Mouse (Mus musculus) intestine, embryonic 16.5 days (tissue): ENCODE data around the gene Trio. TPM values are rescaled to one million over a fixed set of nuclear protein-coding genes. Genes with fewer than 3 reads are reported as not detected.

Experiments
- ATAC-seq: fragments of 200-750 bp; cut with Nextera tagmentation; 2 replicates; pipeline ENCODE4 v1.8.0; 2017; ENCODE audit warnings: moderate TSS enrichment, moderate library complexity
- H3K27ac ChIP-seq: fragments of 300-500 bp; sonication (generic); 2 replicates; pipeline ENCODE4 v1.5.1; 2014; ENCODE audit warnings: mild to moderate bottlenecking, low read length
- H3K27me3 ChIP-seq: fragments of 300-500 bp; sonication (generic); replicated peaks from 2 replicates; pipeline ENCODE4 v1.6.1; 2014; ENCODE audit warnings: low read length, control low read depth, mixed read lengths; ENCODE audit not compliant: control insufficient read depth, insufficient read depth
- H3K36me3 ChIP-seq: fragments of 300-500 bp; sonication (generic); 2 replicates; pipeline ENCODE4 v1.6.1; 2014; ENCODE audit warnings: low read length, control low read depth; ENCODE audit not compliant: control insufficient read depth, insufficient read depth
- H3K4me1 ChIP-seq: fragments of 300-500 bp; sonication (generic); 2 replicates; pipeline ENCODE4 v1.6.1; 2014; ENCODE audit warnings: low read length, control low read depth, mixed read lengths; ENCODE audit not compliant: control insufficient read depth, insufficient read depth
- H3K4me2 ChIP-seq: fragments of 300-500 bp; sonication (generic); 2 replicates; pipeline ENCODE4 v1.6.1; 2014; ENCODE audit warnings: low read depth, low read length, control low read depth
- H3K4me3 ChIP-seq: fragments of 300-500 bp; sonication (generic); 2 replicates; pipeline ENCODE4 v1.5.1; 2014; ENCODE audit warnings: mild to moderate bottlenecking, low read length
- H3K9ac ChIP-seq: fragments of 300-500 bp; sonication (generic); 2 replicates; pipeline ENCODE4 v1.6.1; 2014; ENCODE audit warnings: low read depth, low read length
- H3K9me3 ChIP-seq: fragments of 300-500 bp; sonication (generic); 2 replicates; pipeline ENCODE4 v1.6.1; 2016; ENCODE audit warnings: low read length, control low read depth; ENCODE audit not compliant: control insufficient read depth
- WGBS: fragments of 180-500 bp; shearing (Covaris S2); extraction: QIAGEN DNeasy Blood & Tissue Kit; methylation state at CpG from one replicate; pipeline ENCODE4 v1.1.7; 2014; 5-methylcytosine and 5-hydroxymethylcytosine counted together
- polyA plus RNA-seq: library from polyadenylated mRNA; unstranded; fragments of >200 nt; fragmentation: Nextera tagmentation; extraction: Ambion mirVana; gene quantifications from 2 replicates; pipeline ENCODE4 v1.2.1, GENCODE M21; 2015

Trio gene
- polyA plus RNA-seq, 1 experiment from 2014 or later: 13.4 TPM

DNA sequence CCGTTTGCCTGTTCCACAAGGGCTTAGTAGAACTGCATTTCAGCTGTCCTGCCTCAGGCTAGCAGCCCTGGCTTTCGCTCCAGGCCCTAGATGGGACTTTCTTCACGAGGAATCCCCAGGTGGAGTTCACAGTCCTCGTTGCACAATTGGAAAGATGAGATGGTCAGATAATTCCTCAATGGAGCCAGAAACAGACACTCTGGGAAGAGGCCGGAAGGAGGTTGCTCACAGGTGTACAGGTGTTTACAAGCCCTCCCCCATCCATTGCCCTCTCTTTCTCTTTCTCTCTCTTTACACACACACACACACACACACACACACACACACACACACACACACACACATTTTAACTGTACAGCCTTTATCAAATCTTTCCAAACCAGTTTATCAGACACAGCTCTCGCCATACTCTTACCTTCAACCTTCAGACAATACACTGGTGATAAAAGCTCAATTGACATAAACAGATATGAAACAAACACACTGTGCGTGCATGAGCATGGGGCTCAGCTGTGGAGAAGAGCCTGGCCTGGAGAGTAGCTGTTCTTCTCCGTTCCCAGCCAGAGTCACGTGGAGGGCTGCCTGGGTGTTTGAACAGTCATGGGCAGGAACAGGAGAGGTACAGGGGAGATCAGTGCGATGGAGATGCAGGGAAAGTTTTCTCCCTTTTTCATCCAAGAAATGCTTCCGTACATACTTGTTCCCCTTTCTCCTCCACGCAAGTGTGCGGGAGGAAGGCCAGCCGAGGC, 58.3 kb downstream of the Trio start:
- H3K27ac ChIP-seq: no peak overlapping the region
- ATAC-seq: peak; percentile 80
- H3K36me3 ChIP-seq: no peaks in the 10 kb centered on the region
- H3K9me3 ChIP-seq: no peaks in the 10 kb centered on the region
- no peak overlapping the region for H3K4me3 ChIP-seq
- H3K4me2 ChIP-seq: no peak overlapping the region
- 63% methylated on average over 14 of the region's 14 CpGs for WGBS
- H3K27me3 ChIP-seq: no peaks in the 10 kb centered on the region
- H3K9ac ChIP-seq: no peak overlapping the region
- H3K4me1 ChIP-seq: peaks cover 22% of the 10 kb centered on the region

DNA sequence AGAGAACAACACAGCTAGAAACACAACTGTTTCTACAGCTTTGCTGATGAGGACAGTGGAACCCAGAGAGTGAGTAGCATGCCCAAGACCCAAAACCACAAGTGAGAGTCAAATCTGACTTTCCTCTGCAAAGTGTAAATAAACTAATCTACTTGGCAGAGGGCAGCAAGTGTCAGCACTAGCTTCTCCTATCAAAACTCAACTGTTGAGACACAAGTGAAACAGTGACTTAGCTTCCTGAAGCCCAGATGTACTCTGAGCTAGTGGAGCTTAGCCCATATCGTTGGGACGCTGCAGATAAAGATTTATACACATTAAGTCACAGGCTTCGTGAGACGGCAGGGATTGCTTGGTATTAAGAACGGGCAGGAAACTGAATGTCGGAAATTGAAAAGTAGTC, 60.8 kb downstream of the Trio start:
- H3K9ac ChIP-seq: no peak overlapping the region
- ATAC-seq: no peak
- H3K4me2 ChIP-seq: no peak overlapping the region
- H3K36me3 ChIP-seq: no peaks in the 10 kb centered on the region
- WGBS: 31% methylated on average over 6 of the region's 6 CpGs
- H3K27ac ChIP-seq: no peak overlapping the region
- H3K4me3 ChIP-seq: no peak overlapping the region
- peaks cover 39% of the 10 kb centered on the region for H3K4me1 ChIP-seq
- no peaks in the 10 kb centered on the region for H3K9me3 ChIP-seq
- H3K27me3 ChIP-seq: no peaks in the 10 kb centered on the region

DNA sequence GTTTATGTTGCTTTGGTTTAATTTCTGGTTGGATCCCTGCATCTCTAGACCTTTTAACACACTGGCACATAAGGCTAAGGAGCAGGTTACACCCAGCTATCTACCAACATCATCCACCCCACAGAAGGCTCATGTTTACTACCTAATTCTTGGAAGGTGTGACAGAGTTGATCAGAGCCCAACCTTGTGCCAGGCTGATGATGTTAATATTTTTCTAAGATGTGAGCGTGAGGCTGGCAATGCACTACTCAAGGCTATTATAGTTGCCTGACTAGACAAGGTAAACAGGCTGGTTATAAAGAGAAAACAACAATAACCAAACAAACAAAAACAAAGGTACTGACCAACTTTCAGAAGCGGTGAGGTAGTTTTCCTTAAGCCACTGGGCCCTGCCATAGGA, 62.1 kb downstream of the Trio start:
- no peak for ATAC-seq
- Histone ChIP-seq H3K4me2 (no peak overlapping the region), H3K27ac (no peak overlapping the region), H3K4me1 (peaks cover 39% of the 10 kb centered on the region), H3K4me3 (no peak overlapping the region), H3K9ac (no peak overlapping the region), H3K36me3 (no peaks in the 10 kb centered on the region), H3K27me3 (no peaks in the 10 kb centered on the region), H3K9me3 (no peaks in the 10 kb centered on the region)
- WGBS: 82% methylated on average over 2 of the region's 2 CpGs

DNA sequence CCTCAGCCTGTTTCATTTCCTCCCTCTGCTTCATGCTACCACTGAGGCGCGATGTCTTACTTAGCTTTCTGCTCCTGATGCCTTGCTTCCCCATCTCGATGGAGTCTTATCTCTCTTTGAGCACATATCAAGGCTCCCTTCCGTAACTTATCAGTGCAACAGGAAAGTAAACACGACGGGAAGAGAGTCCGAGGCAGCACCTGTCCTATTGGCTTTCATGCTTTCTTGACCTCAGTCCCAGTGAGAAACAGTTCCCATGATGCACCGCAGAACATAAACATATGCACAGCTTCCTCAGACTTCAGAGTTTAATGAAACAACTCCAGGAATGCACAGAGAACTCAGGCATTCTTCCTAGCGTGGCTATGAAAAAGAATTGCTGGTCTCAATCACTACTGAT, 65.0 kb downstream of the Trio start:
- WGBS: 29% methylated on average over 9 of the region's 9 CpGs
- Histone ChIP-seq H3K27ac (no peak overlapping the region), H3K4me1 (peaks cover 22% of the 10 kb centered on the region), H3K27me3 (no peaks in the 10 kb centered on the region), H3K36me3 (no peaks in the 10 kb centered on the region), H3K9me3 (no peaks in the 10 kb centered on the region), H3K4me3 (peak overlapping the region; percentile 1; the same call in 1 of the 2 replicates), H3K4me2 (peak overlapping the region; percentile 37), H3K9ac (no peak overlapping the region)
- peak; percentile 68 for ATAC-seq

- no peak overlapping the region for H3K4me3 ChIP-seq
- H3K9ac ChIP-seq: no peak overlapping the region
- H3K27ac ChIP-seq: no peak overlapping the region
- ATAC-seq: no peak
- 81% methylated on average over 9 of the region's 9 CpGs for WGBS
- H3K9me3 ChIP-seq: no peaks in the 10 kb centered on the region
- no peaks in the 10 kb centered on the region for H3K27me3 ChIP-seq
- H3K36me3 ChIP-seq: no peaks in the 10 kb centered on the region
- H3K4me2 ChIP-seq: no peak overlapping the region
- peaks cover 17% of the 10 kb centered on the region for H3K4me1 ChIP-seq
These were observed 67.8 kb downstream of the Trio start for GRCm38 (mm10) chr15:27957867-27958266.

DNA sequence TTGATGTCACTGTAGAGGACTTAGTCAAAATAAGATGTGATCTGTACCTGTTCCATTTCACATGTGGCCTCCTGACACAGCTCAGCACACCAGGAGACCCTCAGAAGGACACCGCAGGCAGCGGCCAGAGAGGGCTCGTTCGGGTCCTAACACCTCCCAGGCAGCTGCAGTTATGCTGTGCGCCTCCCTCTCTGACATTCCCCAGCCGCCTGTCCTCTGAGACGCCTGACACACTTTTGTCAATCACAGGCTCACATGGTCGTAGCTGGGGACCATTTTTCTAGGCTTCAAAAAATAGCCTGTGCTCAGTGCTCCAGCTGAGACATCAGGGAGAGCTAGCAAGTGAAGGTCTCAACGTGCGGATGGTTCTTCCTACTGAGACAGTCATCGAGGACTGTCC, 70.0 kb downstream of the Trio start:
- no peak overlapping the region for H3K4me2 ChIP-seq
- H3K36me3 ChIP-seq: no peaks in the 10 kb centered on the region
- peaks cover 6% of the 10 kb centered on the region for H3K4me1 ChIP-seq
- H3K27ac ChIP-seq: no peak overlapping the region
- no peak overlapping the region for H3K9ac ChIP-seq
- no peak for ATAC-seq
- no peaks in the 10 kb centered on the region for H3K27me3 ChIP-seq
- no peak overlapping the region for H3K4me3 ChIP-seq
- WGBS: 56% methylated on average over 11 of the region's 11 CpGs
- no peaks in the 10 kb centered on the region for H3K9me3 ChIP-seq

- Histone ChIP-seq H3K9ac (no peak overlapping the region), H3K9me3 (no peaks in the 10 kb centered on the region), H3K4me2 (no peak overlapping the region), H3K27ac (no peak overlapping the region), H3K4me1 (no peaks in the 10 kb centered on the region), H3K36me3 (no peaks in the 10 kb centered on the region), H3K4me3 (no peak overlapping the region), H3K27me3 (no peaks in the 10 kb centered on the region)
- 88% methylated on average over 5 of the region's 5 CpGs for WGBS
- no peak for ATAC-seq
These were observed 71.3 kb downstream of the Trio start for GRCm38 (mm10) chr15:27954356-27954755.

- Histone ChIP-seq H3K27ac (no peak overlapping the region), H3K4me3 (no peak overlapping the region)
- ATAC-seq: no peak
These were observed 72.1 kb downstream of the Trio start for GRCm38 (mm10) chr15:27953570-27953969.

GRCm38 (mm10) chr15:27951195-27951594, 74.5 kb downstream of the Trio start:
- WGBS: 93% methylated on average over 7 of the region's 7 CpGs
- Histone ChIP-seq H3K36me3 (no peaks in the 10 kb centered on the region), H3K27me3 (no peaks in the 10 kb centered on the region), H3K9ac (no peak overlapping the region), H3K27ac (no peak overlapping the region), H3K4me2 (no peak overlapping the region), H3K9me3 (no peaks in the 10 kb centered on the region), H3K4me3 (no peak overlapping the region), H3K4me1 (no peaks in the 10 kb centered on the region)
- no peak for ATAC-seq

More at GRCm38 (mm10) chr15:27953570-27953969, 72.1 kb downstream of the Trio start:
- H3K4me2 ChIP-seq: no peak overlapping the region
- WGBS: 68% methylated on average over 3 of the region's 3 CpGs
- no peaks in the 10 kb centered on the region for H3K9me3 ChIP-seq
- no peaks in the 10 kb centered on the region for H3K27me3 ChIP-seq
- no peak overlapping the region for H3K9ac ChIP-seq
- H3K36me3 ChIP-seq: no peaks in the 10 kb centered on the region
- H3K4me1 ChIP-seq: no peaks in the 10 kb centered on the region

DNA sequence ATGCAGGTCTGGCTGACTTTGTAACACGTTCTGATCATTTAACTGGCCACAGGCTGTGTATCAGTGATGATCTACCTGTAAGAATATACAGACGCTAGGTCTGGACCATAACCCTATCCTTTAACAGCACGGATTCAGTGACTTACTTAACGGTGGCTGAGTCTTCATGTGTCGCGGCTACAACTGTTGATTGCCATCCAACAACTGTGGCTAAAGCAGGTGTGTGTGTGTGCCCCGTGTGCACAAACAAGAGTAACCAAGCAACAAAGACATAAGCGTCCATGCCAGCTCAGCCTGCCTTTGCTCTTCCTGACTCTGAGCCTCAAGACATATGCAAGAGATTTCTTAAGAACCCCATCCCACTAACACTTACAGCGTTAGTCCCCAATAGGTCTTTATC, 76.5 kb downstream of the Trio start:
- WGBS: 90% methylated on average over 9 of the region's 9 CpGs
- no peaks in the 10 kb centered on the region for H3K9me3 ChIP-seq
- no peaks in the 10 kb centered on the region for H3K36me3 ChIP-seq
- H3K27ac ChIP-seq: no peak overlapping the region
- ATAC-seq: no peak
- H3K9ac ChIP-seq: no peak overlapping the region
- H3K4me3 ChIP-seq: no peak overlapping the region
- peaks cover 5% of the 10 kb centered on the region for H3K4me1 ChIP-seq
- H3K27me3 ChIP-seq: no peaks in the 10 kb centered on the region
- no peak overlapping the region for H3K4me2 ChIP-seq
